Mouse (Mus musculus) adrenal gland, adult (tissue): ENCODE data around the gene Mia.

ENCODE experiments used
- DNase-seq, 2 experiments: peaks; one replicate each; pipeline ENCODE4 v3.0.0; 2022 to 2023; ENCODE audit warnings: low spot score in 1 of 2; ENCODE audit not compliant: inconsistent age in 2 of 2

Gene Mia

DNA sequence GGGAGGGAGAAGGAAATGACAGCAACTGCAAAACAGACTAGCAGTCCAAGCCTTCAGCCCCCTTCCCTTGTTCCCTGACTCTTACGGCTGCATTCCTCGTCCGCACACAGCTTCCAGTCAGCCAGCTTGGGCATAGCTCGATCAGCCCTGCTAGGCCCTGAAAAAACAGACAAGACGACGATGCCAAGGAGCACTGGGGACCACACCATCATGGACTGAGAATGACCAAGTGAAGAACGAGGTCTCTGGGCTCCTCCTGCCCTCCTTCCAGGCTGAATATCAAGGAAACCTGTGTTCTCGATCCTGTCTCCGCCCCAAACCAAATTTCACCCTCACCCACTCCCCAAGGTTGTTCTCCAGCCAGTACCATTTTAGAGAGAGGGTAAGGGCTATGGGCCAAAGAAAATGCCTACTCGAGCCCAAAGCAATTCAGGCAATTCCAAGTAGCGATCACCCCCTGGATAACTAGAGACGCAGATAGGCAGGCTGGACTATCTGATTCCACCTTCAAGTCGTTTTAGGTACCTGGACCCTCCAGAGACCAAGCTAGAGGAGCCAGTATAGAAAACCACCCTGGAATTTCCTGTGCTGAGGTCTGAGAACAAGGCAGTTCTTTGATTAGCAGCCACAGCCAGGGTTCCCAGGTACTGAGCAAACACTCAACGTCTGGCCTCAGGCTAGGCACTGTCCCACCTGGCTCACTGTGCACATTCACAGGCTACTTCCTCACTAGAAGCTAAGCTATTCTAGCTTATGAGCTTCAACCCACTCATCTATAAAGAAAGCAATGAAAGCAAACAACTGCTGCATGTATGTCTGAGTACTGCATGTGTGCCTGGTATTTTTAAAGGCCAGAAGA is at the start of gene Mia, which contains the start of gene Gm21983:
Gene Mia (minus strand): TSS at position 321 of the 859 bp plus-strand sequence.
Gene Gm21983 (minus strand): TSS at position 250 of the 859 bp plus-strand sequence.
- no peak for DNase-seq

DNA sequence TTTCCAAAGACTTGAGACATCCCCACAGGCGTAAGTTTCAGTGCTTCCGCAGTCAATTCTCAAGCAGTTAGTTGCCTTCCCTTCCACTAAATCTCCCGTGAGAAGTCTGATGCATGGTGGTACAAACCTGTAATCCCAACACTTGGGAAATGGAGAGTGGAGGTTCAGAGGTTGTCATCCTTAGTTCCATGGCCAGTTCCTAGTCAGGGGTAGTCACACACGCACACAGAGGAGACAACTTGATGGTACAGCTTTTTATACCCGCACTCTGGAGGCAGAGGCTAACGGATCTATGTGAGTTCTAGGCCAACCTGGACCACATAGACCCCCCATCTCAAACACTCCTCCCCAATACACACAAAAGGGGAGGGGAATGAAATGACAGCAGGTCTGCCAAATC is 47.9 kb upstream of the Mia start:
- no peak for DNase-seq

DNA sequence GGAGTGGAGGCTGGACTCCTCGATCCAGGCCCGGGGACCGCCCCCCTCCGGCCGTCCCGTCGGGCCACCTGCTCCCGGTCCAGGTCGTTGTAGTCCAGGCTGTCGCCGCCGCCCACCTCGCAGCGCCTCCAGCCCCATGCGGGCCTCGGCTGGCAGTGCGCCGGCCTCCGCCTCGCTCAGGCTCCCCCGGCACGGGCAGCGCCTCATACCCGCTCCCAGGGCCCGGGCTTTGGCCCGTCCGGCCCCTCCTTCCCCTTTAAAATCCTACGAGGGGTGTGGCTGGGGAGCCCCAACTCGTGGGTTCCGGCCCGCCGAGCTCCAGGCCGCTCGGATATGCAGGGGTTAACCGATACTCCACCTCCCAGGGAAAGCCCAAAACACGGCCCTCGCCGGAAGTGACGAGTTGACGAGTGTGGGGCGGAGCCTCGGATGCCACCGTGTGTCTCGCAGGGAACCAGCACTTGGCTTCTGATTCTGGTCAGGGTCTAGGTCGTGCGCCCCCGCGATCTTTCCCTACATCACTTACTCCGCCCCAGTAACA is 47.4 kb upstream of the Mia start, which contains the start of gene Itpkc:
Gene Itpkc (minus strand): TSS at position 381 of the 541 bp plus-strand sequence.
- peak; percentile 94 to 97 for DNase-seq

DNA sequence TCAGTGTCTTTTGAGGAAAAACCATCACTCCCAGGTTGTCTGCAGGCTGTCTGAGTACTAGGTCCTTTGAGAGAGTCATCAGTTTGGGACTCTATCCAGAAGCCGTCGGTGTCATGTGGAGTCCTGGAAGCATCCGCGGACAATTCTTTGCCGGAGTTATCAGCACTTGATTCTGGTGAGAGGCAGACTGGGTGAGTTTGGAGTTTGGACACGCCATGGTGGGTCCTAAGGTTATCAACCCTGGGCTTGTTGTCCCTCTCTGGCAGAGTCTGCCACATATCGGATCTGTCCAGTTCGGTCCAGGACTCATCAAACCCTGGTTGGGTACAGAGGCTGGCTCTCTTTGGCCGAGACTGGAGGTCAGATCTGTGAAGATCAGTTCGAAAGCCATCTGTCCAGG is 46.7 kb upstream of the Mia start:
- DNase-seq: no peak

DNA sequence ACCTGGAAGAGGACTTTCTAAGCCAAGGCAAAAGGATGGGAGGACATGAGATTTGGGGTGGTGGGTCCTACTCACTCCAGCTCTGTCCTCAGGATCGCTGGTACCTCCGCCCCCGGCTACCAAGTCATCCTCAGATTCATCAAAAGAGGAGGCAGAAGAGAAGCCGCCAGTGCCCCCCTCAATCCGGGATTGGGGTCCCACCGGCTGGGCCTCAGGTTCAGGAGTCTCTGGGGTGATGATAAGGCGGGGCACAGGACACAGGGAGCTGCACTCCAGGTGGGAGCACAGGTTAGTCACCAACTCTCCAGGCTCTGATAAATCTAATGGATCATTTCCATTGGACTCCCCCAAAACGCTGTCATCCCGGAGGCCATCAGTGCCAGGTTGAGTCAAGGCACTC is 46.3 kb upstream of the Mia start:
- DNase-seq: peak in 1 of 2 experiments; percentile 44

DNA sequence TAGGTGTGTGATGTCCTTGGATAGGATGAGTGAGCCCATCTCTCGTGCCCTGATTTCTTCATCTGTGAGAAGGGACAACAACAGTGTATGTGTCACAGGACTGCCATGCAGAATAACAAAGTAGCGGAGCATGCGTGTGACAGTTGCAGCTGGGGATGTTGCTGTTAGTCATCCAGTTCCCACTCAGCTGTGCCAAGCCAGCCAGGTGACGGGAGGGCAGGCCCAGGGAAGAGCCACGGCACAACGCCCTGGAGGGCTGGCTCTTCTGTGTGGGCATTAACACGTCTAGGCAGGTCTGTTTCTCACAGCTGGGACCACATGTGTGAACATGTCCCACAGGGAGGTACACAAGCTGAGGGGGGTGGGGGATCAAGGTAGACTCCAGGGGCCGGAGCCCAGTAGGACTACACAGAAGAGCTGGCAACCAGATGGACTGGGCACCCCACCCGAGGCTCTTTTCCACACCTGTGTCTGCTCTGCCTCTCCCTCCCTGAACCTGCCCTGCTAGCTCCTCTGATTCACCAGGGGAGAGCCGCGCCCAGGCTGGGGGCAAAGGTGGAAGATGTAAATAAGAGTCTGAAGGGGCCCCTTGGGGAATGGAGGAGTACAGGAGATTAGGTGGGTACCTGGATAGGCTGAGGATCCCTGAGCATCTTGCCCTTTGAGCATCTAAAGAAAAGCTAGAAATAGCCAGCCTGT is 44.1 kb upstream of the Mia start:
- peak; percentile 76 to 81 for DNase-seq

DNA sequence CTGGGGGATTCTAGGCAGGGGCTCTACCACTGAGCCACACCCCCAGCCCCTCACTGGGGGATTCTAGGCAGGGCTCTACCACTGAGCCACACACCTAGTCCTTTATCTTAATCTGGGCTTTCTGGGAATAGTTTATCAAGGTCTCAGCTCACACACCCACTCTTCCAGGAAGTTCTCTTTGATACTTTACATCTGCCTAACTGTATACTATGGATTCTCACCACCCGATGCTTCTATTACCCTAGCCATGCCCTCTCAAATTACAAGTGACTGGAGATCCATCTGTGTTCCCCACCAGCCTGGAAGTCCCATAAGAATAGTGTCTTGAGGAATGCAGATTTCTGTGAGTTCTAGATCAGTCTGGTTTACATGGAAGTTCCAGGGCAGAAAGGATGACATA is 41.6 kb upstream of the Mia start:
- DNase-seq: no peak

DNA sequence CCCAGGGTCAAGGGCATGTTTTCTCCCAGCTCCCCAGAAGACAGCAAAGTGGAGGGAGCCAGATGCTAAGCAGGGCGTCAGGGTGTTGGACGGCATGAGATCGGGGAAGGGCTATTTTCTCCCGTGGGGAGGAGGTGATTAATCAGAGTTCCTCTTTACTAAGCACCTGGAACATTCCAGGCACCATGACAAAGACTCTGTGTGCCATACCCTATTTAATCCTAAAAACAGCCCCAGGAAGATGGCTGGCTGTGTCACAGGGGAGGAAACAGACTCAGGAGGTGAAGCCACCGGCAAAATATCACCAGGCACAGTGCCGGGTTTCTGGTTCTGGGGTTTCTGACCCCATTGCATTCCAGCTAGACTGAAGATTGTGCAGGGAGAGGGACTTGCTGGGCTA is 41.0 kb upstream of the Mia start:
- DNase-seq: no peak

DNA sequence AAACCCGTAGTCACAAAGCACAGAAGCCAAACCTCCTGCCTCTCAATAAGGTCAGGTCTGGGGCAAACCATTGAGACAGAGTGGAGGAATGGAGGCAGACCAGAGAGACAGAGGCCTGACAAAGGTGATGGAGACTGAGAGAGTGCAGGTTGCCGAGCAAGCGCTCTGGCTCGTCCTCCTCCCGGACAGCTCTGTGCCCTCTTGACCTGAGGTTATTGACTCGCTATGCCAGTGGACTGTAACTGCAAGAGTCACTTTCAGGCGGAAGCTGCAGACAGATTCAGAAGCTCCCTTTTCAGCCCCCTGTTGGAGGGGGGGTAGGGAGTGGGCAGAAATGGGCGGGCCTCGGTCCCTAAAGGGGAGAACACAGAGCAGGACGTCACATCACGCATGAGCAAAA is 39.0 kb upstream of the Mia start:
- DNase-seq: no peak

DNA sequence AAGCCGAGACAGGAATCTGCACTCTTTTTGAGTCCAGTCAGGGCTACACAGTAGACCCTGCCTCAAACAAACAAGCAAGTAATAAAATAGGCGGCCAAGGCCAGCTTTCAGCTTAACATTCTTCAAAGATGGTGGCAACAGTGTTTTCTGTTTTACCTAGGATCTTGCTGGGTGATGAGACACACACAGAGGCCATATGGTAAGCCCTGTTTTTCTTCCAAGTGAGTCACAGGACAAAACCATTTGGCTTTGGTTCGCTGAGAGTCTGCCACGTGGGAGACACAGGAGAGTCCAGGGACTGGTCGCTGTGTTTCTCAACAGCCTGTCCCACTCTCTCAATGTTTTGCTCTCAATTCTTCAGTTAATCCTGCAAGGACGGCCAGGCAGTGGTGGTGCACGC is 37.6 kb upstream of the Mia start:
- peak in 1 of 2 experiments; percentile 65 for DNase-seq

DNA sequence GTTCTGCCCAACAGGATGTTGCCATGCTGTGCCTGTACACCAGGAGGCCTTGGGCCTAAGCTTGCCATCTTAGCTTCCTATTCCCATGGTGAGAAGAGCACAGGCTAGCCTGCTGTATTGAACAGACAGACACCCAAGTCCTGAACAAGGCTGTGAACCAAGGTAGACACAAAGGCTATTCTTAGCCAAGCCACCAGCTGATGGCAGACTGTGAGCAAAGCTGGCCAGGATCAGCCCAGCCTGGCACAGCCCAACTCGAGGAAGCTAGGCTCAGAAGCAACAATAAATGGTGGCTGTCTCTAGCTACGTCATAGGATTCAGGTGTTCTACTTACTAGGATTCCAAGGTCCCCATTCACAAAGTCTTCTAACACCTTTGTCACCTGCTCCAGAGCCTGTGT is 31.7 kb upstream of the Mia start:
- DNase-seq: no peak

DNA sequence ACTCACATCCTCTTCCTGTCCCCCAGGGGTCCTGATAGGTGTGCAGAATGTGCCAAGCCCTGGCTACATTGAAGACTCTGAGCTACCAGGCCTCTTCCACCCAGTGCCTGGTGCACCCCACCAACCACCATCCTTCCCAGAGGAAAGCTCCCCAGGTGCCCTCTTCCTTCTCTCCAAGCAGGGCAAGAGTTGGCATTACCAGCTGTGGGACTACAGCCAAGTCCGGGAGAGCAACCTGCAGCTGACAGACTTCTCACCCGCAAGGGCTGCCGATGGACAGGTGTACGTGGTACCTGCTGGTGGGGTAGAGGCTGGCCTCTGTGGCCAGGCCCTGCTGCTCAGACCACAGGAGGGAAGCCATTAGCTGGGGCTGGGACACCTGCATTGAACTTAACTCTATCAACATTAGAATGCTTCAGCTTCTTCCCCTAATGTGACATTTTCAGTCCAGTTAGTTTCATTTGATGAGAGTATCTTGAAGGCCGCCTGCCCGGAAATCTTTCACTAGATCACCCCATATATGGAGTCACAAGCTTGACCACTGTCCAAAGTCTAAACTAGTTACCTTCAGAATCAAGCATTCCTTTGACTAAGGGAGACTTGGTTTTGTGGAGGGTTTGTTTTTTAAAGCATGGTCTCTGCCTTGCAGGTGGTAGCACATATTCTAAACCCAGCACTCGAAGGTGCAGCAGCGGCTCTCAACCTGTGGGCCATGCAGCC is 22.9 kb upstream of the Mia start:
- DNase-seq: no peak

DNA sequence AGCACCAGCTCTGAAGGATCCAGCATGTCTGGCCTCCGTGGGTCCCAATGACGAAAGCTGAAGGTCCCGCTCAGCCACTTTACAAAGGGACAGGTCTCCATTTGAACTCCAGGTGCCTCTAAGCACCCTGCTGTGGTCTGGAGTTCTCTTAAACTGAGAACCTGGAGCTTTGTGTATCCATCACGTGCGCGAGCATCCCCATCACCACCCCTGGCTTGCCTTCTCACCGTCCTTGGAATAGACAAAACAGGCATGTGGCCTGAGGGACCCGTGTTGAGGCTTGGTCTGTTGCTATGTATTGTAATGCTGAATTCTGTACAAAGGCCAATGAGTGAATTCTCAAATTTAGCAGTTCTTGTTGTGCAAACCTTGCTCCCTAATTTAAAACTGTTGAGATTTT is 17.8 kb upstream of the Mia start:
- DNase-seq: no peak

DNA sequence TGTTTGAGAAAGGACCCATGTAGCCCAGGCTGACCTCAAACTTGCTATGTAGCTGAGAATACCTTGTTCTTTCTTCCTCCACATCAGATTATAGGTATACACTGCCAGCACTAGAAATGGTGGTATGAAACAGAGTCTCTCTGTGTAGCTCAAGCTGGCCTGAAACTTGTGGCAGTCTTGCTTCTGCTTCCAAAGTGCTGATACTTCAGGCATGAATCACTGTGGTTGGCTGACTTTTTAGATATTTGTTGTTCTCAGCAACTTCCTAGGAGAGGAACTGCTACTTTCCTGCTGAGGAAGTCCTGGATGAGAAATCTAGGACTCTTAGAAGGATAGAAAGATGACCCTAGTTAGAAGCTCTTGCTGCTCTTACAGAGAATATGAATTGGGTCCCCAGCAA is 17.4 kb upstream of the Mia start:
- DNase-seq: peak in 1 of 2 experiments; percentile 52

DNA sequence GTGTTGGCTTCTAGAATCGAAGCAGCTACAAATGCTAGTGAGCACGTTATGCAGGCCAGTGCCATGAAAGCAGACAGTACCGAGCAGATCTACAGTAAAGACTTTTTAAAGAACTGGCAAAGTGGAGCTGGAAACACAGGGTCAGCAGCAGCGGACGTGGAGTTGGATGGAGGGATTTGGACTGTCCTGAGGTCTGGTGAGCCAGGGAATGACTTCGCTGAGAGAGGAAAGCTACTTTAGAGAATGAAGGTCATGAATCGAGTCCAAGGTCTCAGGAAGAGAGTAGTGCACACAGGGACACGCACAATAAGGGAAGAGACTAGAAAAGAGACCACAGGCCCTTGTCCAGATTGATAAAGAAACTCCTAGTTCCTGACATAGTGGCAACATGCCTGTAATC is 16.7 kb upstream of the Mia start:
- DNase-seq: peak; percentile 65 to 89

DNA sequence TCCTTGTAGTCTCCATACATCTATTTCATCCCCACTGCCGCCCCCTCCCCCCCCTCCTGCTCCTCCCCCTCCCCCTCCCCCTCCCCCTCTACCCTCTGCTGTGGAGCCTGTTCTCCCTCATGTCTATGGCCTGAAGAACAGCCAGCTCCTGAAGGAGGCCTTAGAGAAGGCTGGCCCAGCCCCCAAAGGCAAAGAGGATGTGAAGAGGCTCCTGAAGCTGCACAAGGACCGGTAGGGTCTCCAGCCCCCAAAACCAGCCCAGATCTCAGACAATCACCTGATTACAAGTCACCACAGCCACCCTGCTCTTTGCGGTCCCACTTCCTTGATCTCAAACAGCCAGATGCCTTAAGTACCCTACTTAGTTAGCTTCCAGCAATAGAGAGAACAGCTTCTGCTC is 16.2 kb upstream of the Mia start:
- no peak for DNase-seq

DNA sequence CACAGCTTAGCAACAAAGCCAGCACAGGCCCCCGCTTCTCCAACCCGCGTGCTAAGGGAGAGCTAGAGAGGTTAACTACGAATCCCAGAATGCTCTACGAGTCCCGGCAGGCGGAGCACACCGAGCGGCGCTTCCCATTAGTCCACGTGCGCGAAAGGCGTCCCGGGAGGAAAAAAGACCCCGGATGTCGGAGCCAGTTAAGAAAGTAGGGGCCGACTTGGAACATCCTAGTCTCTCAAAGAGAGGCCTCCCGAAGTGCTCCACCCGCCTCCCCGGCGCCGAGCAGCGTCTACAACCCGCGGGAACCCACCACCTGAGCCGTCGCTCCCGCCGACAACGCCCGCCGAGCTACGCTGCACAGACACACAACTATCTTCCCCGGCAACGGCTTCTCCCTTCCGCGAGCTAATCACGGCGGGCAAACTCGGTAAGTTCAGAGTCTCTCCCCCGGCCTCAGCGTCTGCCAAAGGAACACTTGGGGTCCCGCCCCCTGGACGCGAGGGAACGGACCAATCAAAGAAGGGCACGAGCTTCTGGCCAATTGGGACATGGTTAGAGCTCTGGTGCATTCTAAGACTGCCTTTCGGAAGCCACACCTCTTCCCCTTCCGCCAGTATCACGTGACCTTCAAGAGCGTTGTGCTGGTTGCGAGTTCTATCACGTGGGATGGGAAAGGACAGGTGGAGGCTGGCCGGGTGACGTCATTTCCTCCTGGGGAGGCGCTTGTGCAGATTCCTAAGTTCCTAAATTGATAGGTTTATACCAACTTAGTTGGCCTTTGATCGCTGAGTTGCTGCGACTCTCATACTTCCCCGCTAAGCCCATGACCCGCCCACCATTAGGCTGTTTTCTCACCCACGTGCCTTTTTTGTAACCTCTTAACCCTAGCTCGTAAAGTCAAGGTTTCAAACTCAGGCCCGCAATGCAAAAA is 15.0 kb upstream of the Mia start, which contains the start of the genes BC024978 and Snrpa:
Gene BC024978 (plus strand): TSS at position 101 of the 931 bp plus-strand sequence.
Gene Snrpa (minus strand): TSS at position 591 of the 931 bp plus-strand sequence.
- peak; percentile 98 for DNase-seq

DNA sequence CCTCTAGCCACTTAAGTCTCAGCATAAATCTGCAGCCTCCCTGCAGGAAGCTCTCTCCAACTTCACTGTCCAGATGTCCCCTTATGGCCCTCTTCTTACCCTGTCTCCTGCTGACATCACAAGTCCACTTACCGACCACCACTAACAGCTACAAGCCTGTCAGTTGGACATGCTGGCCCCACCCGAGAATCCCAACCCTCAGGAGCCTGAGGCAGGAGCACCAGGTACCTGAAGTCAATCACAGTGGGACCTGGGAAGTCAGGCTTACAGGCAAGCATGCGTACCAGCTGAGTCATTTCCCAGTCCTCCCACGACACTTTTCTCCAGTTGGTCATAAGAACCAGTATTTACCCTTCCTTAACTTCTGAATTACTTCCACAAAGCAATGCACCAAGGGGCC is 12.8 kb upstream of the Mia start:
- no peak for DNase-seq

DNA sequence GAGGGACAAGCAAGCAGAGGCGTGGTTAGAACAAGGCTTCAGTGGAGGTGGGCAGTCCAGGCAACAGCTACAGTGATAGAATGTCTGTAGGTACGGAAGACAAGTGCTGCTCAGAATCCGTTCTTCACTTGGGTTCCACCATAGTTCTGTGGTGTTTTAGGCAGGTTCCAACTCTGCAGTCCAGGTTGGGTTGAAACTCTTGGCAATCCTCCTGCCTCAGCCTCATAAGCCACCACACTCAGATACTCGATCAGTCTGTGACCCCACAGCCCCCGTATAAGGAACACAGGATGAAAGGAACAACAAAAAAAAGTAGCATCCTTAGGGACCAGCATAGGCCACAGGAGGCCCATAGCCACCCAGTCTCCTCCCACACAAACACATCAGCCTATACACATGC is 11.5 kb upstream of the Mia start:
- DNase-seq: no peak
